Mouse (Mus musculus): Measurements from ENCODE around the gene Rnf113a2.

DNA sequence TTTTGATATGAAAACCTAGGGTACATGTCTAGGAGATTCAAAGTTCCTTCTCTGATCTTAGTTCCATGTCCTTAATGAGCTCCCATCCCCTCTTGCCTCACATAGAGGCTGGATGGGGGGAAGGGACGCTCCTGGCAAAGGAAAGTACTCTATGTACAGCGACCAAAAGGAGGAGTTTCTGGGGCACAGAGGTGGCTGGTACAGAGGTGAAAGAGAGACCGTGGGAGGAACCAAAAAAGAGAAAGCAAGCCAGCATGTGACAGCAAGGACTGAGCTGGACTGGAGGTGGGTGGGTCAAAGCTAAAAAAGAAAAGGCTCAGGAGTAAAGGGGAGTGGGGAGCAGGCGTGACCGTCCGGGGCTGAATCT lies 33.3 kb downstream of the Rnf113a2 start:
- TF ChIP-seq E2F4 (IDR thresholded peaks at IDR 0.05; ENCODE audit: borderline replicate concordance, low read depth, low read length) (no peak), CTCF (IDR thresholded peaks at IDR 0.05 in 2 of 3, conservative IDR thresholded peaks at IDR 0.05 in 1 of 3; ENCODE audit: control insufficient read depth in 1 of 3, insufficient read depth in 1 of 3, low read depth in 2 of 3, low read length in 3 of 3, poor library complexity in 1 of 3, severe bottlenecking in 1 of 3) (no peak), TAL1 (IDR thresholded peaks at IDR 0.05; ENCODE audit: low read length) (no peak), UBTF (IDR thresholded peaks at IDR 0.05; ENCODE audit: borderline replicate concordance, insufficient read depth, low read depth, low read length) (no peak), POLR2A (IDR thresholded peaks at IDR 0.05; ENCODE audit: control insufficient read depth in 1 of 2, insufficient read depth in 1 of 2, low read depth in 1 of 2, low read length in 2 of 2, poor library complexity in 1 of 2) (no peak), CHD2 (IDR thresholded peaks at IDR 0.05; ENCODE audit: low read length) (no peak), EP300 (IDR thresholded peaks at IDR 0.05; ENCODE audit: low read depth in 1 of 2, low read length in 2 of 2) (no peak), RCOR1 (IDR thresholded peaks at IDR 0.05; ENCODE audit: low read depth, low read length) (no peak), ETS1 (IDR thresholded peaks at IDR 0.05; ENCODE audit: low read depth, low read length) (no peak)

All from MEL (cell line).